Mouse (Mus musculus): ENCODE results near the gene Rack1. TPM values are rescaled to one million over a fixed set of nuclear protein-coding genes. Genes with fewer than 3 reads are reported as not detected.
"Not testable (repeated sequence)": the region's sequence is repeated elsewhere in the genome, so short reads cannot be mapped to it uniquely, and the experiment has no call there.

Gene Rack1
- 538 and 603 TPM in 2 replicates for polyA plus RNA-seq (2014; fragmentation: Nextera tagmentation; extraction: Ambion mirVana)

GRCm38 (mm10) chr11:48799921-48800701, at the start of gene Rack1:
TSS of gene Rack1 (plus strand) at chr11:48800332.
- H3K4me2 ChIP-seq: peak within 1 kb of the TSS; percentile 88
- ATAC-seq (replicated peaks; ENCODE audit: insufficient number of reproducible peaks, low FRiP score, low TSS enrichment): peak; percentile 81
- H3K27me3 ChIP-seq (ENCODE audit: control insufficient read depth, insufficient read depth, low read length): no peaks in the 10 kb centered on the region
- 0% methylated on average over 47 of the region's 47 CpGs for WGBS (ENCODE audit: insufficient replicate concordance)
- H3K36me3 ChIP-seq (ENCODE audit: control insufficient read depth, insufficient read depth, low read length): peaks cover 33% of the 10 kb centered on the region
- peak within 1 kb of the TSS; percentile 72 for H3K4me3 ChIP-seq (ENCODE audit: low read depth, low read length)
- peak within 1 kb of the TSS; percentile 98 for H3K27ac ChIP-seq (ENCODE audit: low read depth, low read length)
- H3K9me3 ChIP-seq (replicated peaks; ENCODE audit: control insufficient read depth, low read length): no peaks in the 10 kb centered on the region
- peak within 1 kb of the TSS; percentile 92 for H3K9ac ChIP-seq (ENCODE audit: low read depth, low read length)
- H3K4me1 ChIP-seq (ENCODE audit: control insufficient read depth, insufficient read depth, low read length): peaks cover 21% of the 10 kb centered on the region

- H3K36me3 ChIP-seq (ENCODE audit: control insufficient read depth, insufficient read depth, low read length): no peaks in the 10 kb centered on the region
- H3K9me3 ChIP-seq (replicated peaks; ENCODE audit: control insufficient read depth, low read length): no peaks in the 10 kb centered on the region
- no peak overlapping the region for H3K9ac ChIP-seq (ENCODE audit: low read depth, low read length)
- H3K27ac ChIP-seq (ENCODE audit: low read depth, low read length): no peak overlapping the region
- no peak overlapping the region for H3K4me2 ChIP-seq
- H3K27me3 ChIP-seq (ENCODE audit: control insufficient read depth, insufficient read depth, low read length): no peaks in the 10 kb centered on the region
- ATAC-seq (replicated peaks; ENCODE audit: insufficient number of reproducible peaks, low FRiP score, low TSS enrichment): no peak
- no peak overlapping the region for H3K4me3 ChIP-seq (ENCODE audit: low read depth, low read length)
- WGBS (ENCODE audit: insufficient replicate concordance): 86% methylated on average over 6 of the region's 6 CpGs
- H3K4me1 ChIP-seq (ENCODE audit: control insufficient read depth, insufficient read depth, low read length): no peaks in the 10 kb centered on the region
Measured at GRCm38 (mm10) chr11:48750428-48750827, 49.7 kb upstream of the Rack1 start.

GRCm38 (mm10) chr11:48753534-48753933, 46.6 kb upstream of the Rack1 start:
- not testable (repeated sequence) for H3K27me3 ChIP-seq (ENCODE audit: control insufficient read depth, insufficient read depth, low read length); H3K4me1 ChIP-seq (ENCODE audit: control insufficient read depth, insufficient read depth, low read length); H3K9ac ChIP-seq (ENCODE audit: low read depth, low read length); H3K27ac ChIP-seq (ENCODE audit: low read depth, low read length); H3K4me3 ChIP-seq (ENCODE audit: low read depth, low read length); ATAC-seq (replicated peaks; ENCODE audit: insufficient number of reproducible peaks, low FRiP score, low TSS enrichment); H3K9me3 ChIP-seq (replicated peaks; ENCODE audit: control insufficient read depth, low read length); H3K4me2 ChIP-seq; H3K36me3 ChIP-seq (ENCODE audit: control insufficient read depth, insufficient read depth, low read length)
- 83% methylated on average over 18 of the region's 18 CpGs for WGBS (ENCODE audit: insufficient replicate concordance)

- ATAC-seq (replicated peaks; ENCODE audit: insufficient number of reproducible peaks, low FRiP score, low TSS enrichment): no peak
- WGBS (ENCODE audit: insufficient replicate concordance): 75% methylated on average over 8 of the region's 8 CpGs
- H3K4me2 ChIP-seq: no peak overlapping the region
- no peaks in the 10 kb centered on the region for H3K4me1 ChIP-seq (ENCODE audit: control insufficient read depth, insufficient read depth, low read length)
- no peak overlapping the region for H3K4me3 ChIP-seq (ENCODE audit: low read depth, low read length)
- H3K9ac ChIP-seq (ENCODE audit: low read depth, low read length): no peak overlapping the region
- H3K36me3 ChIP-seq (ENCODE audit: control insufficient read depth, insufficient read depth, low read length): no peaks in the 10 kb centered on the region
- no peaks in the 10 kb centered on the region for H3K27me3 ChIP-seq (ENCODE audit: control insufficient read depth, insufficient read depth, low read length)
- H3K9me3 ChIP-seq (replicated peaks; ENCODE audit: control insufficient read depth, low read length): no peaks in the 10 kb centered on the region
- no peak overlapping the region for H3K27ac ChIP-seq (ENCODE audit: low read depth, low read length)
Measured at GRCm38 (mm10) chr11:48759021-48759420, 41.1 kb upstream of the Rack1 start.

- Histone ChIP-seq H3K4me2 (no peak overlapping the region), H3K36me3 (ENCODE audit: control insufficient read depth, insufficient read depth, low read length) (no peaks in the 10 kb centered on the region), H3K27me3 (ENCODE audit: control insufficient read depth, insufficient read depth, low read length) (no peaks in the 10 kb centered on the region), H3K4me3 (ENCODE audit: low read depth, low read length) (no peak overlapping the region), H3K9me3 (replicated peaks; ENCODE audit: control insufficient read depth, low read length) (no peaks in the 10 kb centered on the region), H3K4me1 (ENCODE audit: control insufficient read depth, insufficient read depth, low read length) (no peaks in the 10 kb centered on the region), H3K9ac (ENCODE audit: low read depth, low read length) (no peak overlapping the region), H3K27ac (ENCODE audit: low read depth, low read length) (no peak overlapping the region)
- no peak for ATAC-seq (replicated peaks; ENCODE audit: insufficient number of reproducible peaks, low FRiP score, low TSS enrichment)
- WGBS (ENCODE audit: insufficient replicate concordance): 83% methylated on average over 9 of the region's 9 CpGs
Measured at GRCm38 (mm10) chr11:48764119-48764518, 36.0 kb upstream of the Rack1 start.

GRCm38 (mm10) chr11:48767195-48767876, 32.8 kb upstream of the Rack1 start:
- no peak for ATAC-seq (replicated peaks; ENCODE audit: insufficient number of reproducible peaks, low FRiP score, low TSS enrichment)
- Histone ChIP-seq H3K4me1 (ENCODE audit: control insufficient read depth, insufficient read depth, low read length) (no peaks in the 10 kb centered on the region), H3K9me3 (replicated peaks; ENCODE audit: control insufficient read depth, low read length) (no peaks in the 10 kb centered on the region), H3K27me3 (ENCODE audit: control insufficient read depth, insufficient read depth, low read length) (no peaks in the 10 kb centered on the region), H3K9ac (ENCODE audit: low read depth, low read length) (no peak overlapping the region), H3K27ac (ENCODE audit: low read depth, low read length) (no peak overlapping the region), H3K4me3 (ENCODE audit: low read depth, low read length) (no peak overlapping the region), H3K4me2 (no peak overlapping the region), H3K36me3 (ENCODE audit: control insufficient read depth, insufficient read depth, low read length) (no peaks in the 10 kb centered on the region)
- 76% methylated on average over 14 of the region's 14 CpGs for WGBS (ENCODE audit: insufficient replicate concordance)

- H3K4me2 ChIP-seq: no peak overlapping the region
- H3K36me3 ChIP-seq (ENCODE audit: control insufficient read depth, insufficient read depth, low read length): no peaks in the 10 kb centered on the region
- WGBS (ENCODE audit: insufficient replicate concordance): 5% methylated on average over 2 of the region's 2 CpGs
- no peaks in the 10 kb centered on the region for H3K9me3 ChIP-seq (replicated peaks; ENCODE audit: control insufficient read depth, low read length)
- H3K9ac ChIP-seq (ENCODE audit: low read depth, low read length): no peak overlapping the region
- no peak overlapping the region for H3K4me3 ChIP-seq (ENCODE audit: low read depth, low read length)
- H3K27ac ChIP-seq (ENCODE audit: low read depth, low read length): no peak overlapping the region
- H3K4me1 ChIP-seq (ENCODE audit: control insufficient read depth, insufficient read depth, low read length): no peaks in the 10 kb centered on the region
- no peak for ATAC-seq (replicated peaks; ENCODE audit: insufficient number of reproducible peaks, low FRiP score, low TSS enrichment)
- H3K27me3 ChIP-seq (ENCODE audit: control insufficient read depth, insufficient read depth, low read length): no peaks in the 10 kb centered on the region
Measured at GRCm38 (mm10) chr11:48771691-48772090, 28.4 kb upstream of the Rack1 start.

- no peak for ATAC-seq (replicated peaks; ENCODE audit: insufficient number of reproducible peaks, low FRiP score, low TSS enrichment)
- Histone ChIP-seq H3K4me3 (ENCODE audit: low read depth, low read length) (no peak overlapping the region), H3K27me3 (ENCODE audit: control insufficient read depth, insufficient read depth, low read length) (no peaks in the 10 kb centered on the region), H3K4me1 (ENCODE audit: control insufficient read depth, insufficient read depth, low read length) (no peaks in the 10 kb centered on the region), H3K9ac (ENCODE audit: low read depth, low read length) (no peak overlapping the region), H3K36me3 (ENCODE audit: control insufficient read depth, insufficient read depth, low read length) (no peaks in the 10 kb centered on the region), H3K4me2 (peak overlapping the region; percentile 42), H3K27ac (ENCODE audit: low read depth, low read length) (no peak overlapping the region), H3K9me3 (replicated peaks; ENCODE audit: control insufficient read depth, low read length) (no peaks in the 10 kb centered on the region)
- 38% methylated on average over 17 of the region's 17 CpGs for WGBS (ENCODE audit: insufficient replicate concordance)
Measured at GRCm38 (mm10) chr11:48774443-48775298, 25.5 kb upstream of the Rack1 start.

All from heart, embryonic 11.5 days (tissue).